Mouse (Mus musculus): Measurements from ENCODE around the gene Enkur. TPM values are rescaled to one million over a fixed set of nuclear protein-coding genes. Genes with fewer than 3 reads are reported as not detected.

Enkur gene
- polyA plus RNA-seq, 1 experiment from 2014 or later: 1.5 TPM

- WGBS: 64% methylated on average over 2 of the region's 2 CpGs
- H3K4me3 ChIP-seq: no peak overlapping the region
- no peak for ATAC-seq (ENCODE audit: insufficient number of reproducible peaks, low FRiP score)
- H3K4me1 ChIP-seq (replicated peaks): peaks cover 9% of the 10 kb centered on the region
- H3K36me3 ChIP-seq: no peaks in the 10 kb centered on the region
- H3K9ac ChIP-seq: no peak overlapping the region
- H3K4me2 ChIP-seq: no peak overlapping the region
- no peaks in the 10 kb centered on the region for H3K27me3 ChIP-seq (replicated peaks)
- no peak overlapping the region for H3K27ac ChIP-seq (ENCODE audit: poor library complexity, severe bottlenecking)
- H3K9me3 ChIP-seq (replicated peaks): no peaks in the 10 kb centered on the region
Measured at GRCm38 (mm10) chr2:21230276-21230675, 25.1 kb upstream of the Enkur start.

- Histone ChIP-seq H3K4me1 (replicated peaks) (no peaks in the 10 kb centered on the region), H3K27ac (ENCODE audit: poor library complexity, severe bottlenecking) (no peak overlapping the region), H3K36me3 (no peaks in the 10 kb centered on the region), H3K27me3 (replicated peaks) (no peaks in the 10 kb centered on the region), H3K4me3 (no peak overlapping the region), H3K9ac (no peak overlapping the region), H3K9me3 (replicated peaks) (no peaks in the 10 kb centered on the region), H3K4me2 (no peak overlapping the region)
- ATAC-seq (ENCODE audit: insufficient number of reproducible peaks, low FRiP score): no peak
- 81% methylated on average over 9 of the region's 9 CpGs for WGBS
Measured at GRCm38 (mm10) chr2:21222453-21223384, 17.6 kb upstream of the Enkur start.

- 0 out of 2 replicates have a peak, but pooled peaks cover 4% of the 10 kb centered on the region for H3K36me3 ChIP-seq
- 0 out of 2 replicates have a peak, but pooled peaks cover 3% of the 10 kb centered on the region for H3K27me3 ChIP-seq (replicated peaks)
- 84% methylated on average over 2 of the region's 2 CpGs for WGBS
- H3K9me3 ChIP-seq (replicated peaks): no peaks in the 10 kb centered on the region
- H3K27ac ChIP-seq (ENCODE audit: poor library complexity, severe bottlenecking): no peak overlapping the region
- H3K4me2 ChIP-seq: no peak overlapping the region
- no peak overlapping the region for H3K4me3 ChIP-seq
- H3K4me1 ChIP-seq (replicated peaks): no peaks in the 10 kb centered on the region
- no peak for ATAC-seq (ENCODE audit: insufficient number of reproducible peaks, low FRiP score)
- no peak overlapping the region for H3K9ac ChIP-seq
Measured at GRCm38 (mm10) chr2:21215284-21215683, 10.1 kb upstream of the Enkur start.

- Histone ChIP-seq H3K9ac (no peak overlapping the region), H3K27ac (ENCODE audit: poor library complexity, severe bottlenecking) (no peak overlapping the region), H3K4me3 (no peak overlapping the region), H3K36me3 (0 out of 2 replicates have a peak, but pooled peaks cover 4% of the 10 kb centered on the region), H3K9me3 (replicated peaks) (no peaks in the 10 kb centered on the region), H3K4me1 (replicated peaks) (no peaks in the 10 kb centered on the region), H3K4me2 (no peak overlapping the region), H3K27me3 (replicated peaks) (0 out of 2 replicates have a peak, but pooled peaks cover 3% of the 10 kb centered on the region)
- ATAC-seq (ENCODE audit: insufficient number of reproducible peaks, low FRiP score): no peak
Measured at GRCm38 (mm10) chr2:21214322-21214721, 9.2 kb upstream of the Enkur start.

- no peak for ATAC-seq (ENCODE audit: insufficient number of reproducible peaks, low FRiP score)
- WGBS: 71% methylated on average over 6 of the region's 6 CpGs
- H3K9me3 ChIP-seq (replicated peaks): no peaks in the 10 kb centered on the region
- 0 out of 2 replicates have a peak, but pooled peaks cover 3% of the 10 kb centered on the region for H3K27me3 ChIP-seq (replicated peaks)
- no peak overlapping the region for H3K4me2 ChIP-seq
- H3K4me3 ChIP-seq: no peak overlapping the region
- H3K9ac ChIP-seq: no peak overlapping the region
- 0 out of 2 replicates have a peak, but pooled peaks cover 4% of the 10 kb centered on the region for H3K4me1 ChIP-seq (replicated peaks)
- H3K36me3 ChIP-seq: 0 out of 2 replicates have a peak, but pooled peaks cover 4% of the 10 kb centered on the region
- no peak overlapping the region for H3K27ac ChIP-seq (ENCODE audit: poor library complexity, severe bottlenecking)
Measured at GRCm38 (mm10) chr2:21211361-21211760, 6.2 kb upstream of the Enkur start.

GRCm38 (mm10) chr2:21206278-21206677 lies 1.1 kb upstream of the Enkur start:
- 40% methylated on average over 6 of the region's 6 CpGs for whole genome bisulfite sequencing
- Histone ChIP-seq H3K9me3 (replicated peaks) (no peaks in the 10 kb centered on the region), H3K36me3 (no peaks in the 10 kb centered on the region), H3K9ac (peak overlapping the region; percentile 84), H3K27me3 (replicated peaks) (no peaks in the 10 kb centered on the region), H3K27ac (ENCODE audit: poor library complexity, severe bottlenecking) (no peak overlapping the region), H3K4me2 (peak overlapping the region; percentile 87), H3K4me3 (peak overlapping the region; percentile 82), H3K4me1 (replicated peaks) (peaks cover 9% of the 10 kb centered on the region)
- no peak for ATAC-seq (ENCODE audit: insufficient number of reproducible peaks, low FRiP score)

GRCm38 (mm10) chr2:21205831-21206159 lies 630 bp upstream of the Enkur start:
- ATAC-seq (ENCODE audit: insufficient number of reproducible peaks, low FRiP score): peak; percentile 85
- Histone ChIP-seq H3K27me3 (replicated peaks) (no peaks in the 10 kb centered on the region), H3K4me2 (peak overlapping the region; percentile 87), H3K4me1 (replicated peaks) (peaks cover 9% of the 10 kb centered on the region), H3K27ac (ENCODE audit: poor library complexity, severe bottlenecking) (peak overlapping the region; percentile 61), H3K36me3 (no peaks in the 10 kb centered on the region), H3K9ac (peak overlapping the region; percentile 84), H3K9me3 (replicated peaks) (no peaks in the 10 kb centered on the region), H3K4me3 (peak overlapping the region; percentile 82)
- WGBS: under 1% methylated on average over 19 of the region's 19 CpGs

- Histone ChIP-seq H3K27me3 (replicated peaks) (no peaks in the 10 kb centered on the region), H3K9me3 (replicated peaks) (no peaks in the 10 kb centered on the region), H3K4me2 (no peak overlapping the region), H3K36me3 (no peaks in the 10 kb centered on the region), H3K4me3 (no peak overlapping the region), H3K27ac (ENCODE audit: poor library complexity, severe bottlenecking) (no peak overlapping the region), H3K4me1 (replicated peaks) (peaks cover 6% of the 10 kb centered on the region), H3K9ac (no peak overlapping the region)
- 43% methylated on average over 2 of the region's 2 CpGs for WGBS
- ATAC-seq (ENCODE audit: insufficient number of reproducible peaks, low FRiP score): no peak
Measured at GRCm38 (mm10) chr2:21202754-21203153, 2.4 kb downstream of the Enkur start.

GRCm38 (mm10) chr2:21199051-21199450 lies 6.1 kb downstream of the Enkur start:
- H3K4me1 ChIP-seq (replicated peaks): 0 out of 2 replicates have a peak, but pooled peaks cover 2% of the 10 kb centered on the region
- H3K4me3 ChIP-seq: no peak overlapping the region
- H3K4me2 ChIP-seq: no peak overlapping the region
- 44% methylated on average over 3 of the region's 3 CpGs for WGBS
- no peak for ATAC-seq (ENCODE audit: insufficient number of reproducible peaks, low FRiP score)
- H3K9ac ChIP-seq: no peak overlapping the region
- H3K36me3 ChIP-seq: no peaks in the 10 kb centered on the region
- H3K27me3 ChIP-seq (replicated peaks): no peaks in the 10 kb centered on the region
- no peak overlapping the region for H3K27ac ChIP-seq (ENCODE audit: poor library complexity, severe bottlenecking)
- H3K9me3 ChIP-seq (replicated peaks): no peaks in the 10 kb centered on the region

GRCm38 (mm10) chr2:21195233-21195632 lies 9.9 kb downstream of the Enkur start:
- Histone ChIP-seq H3K27me3 (replicated peaks) (no peaks in the 10 kb centered on the region), H3K4me1 (replicated peaks) (no peaks in the 10 kb centered on the region), H3K9me3 (replicated peaks) (no peaks in the 10 kb centered on the region), H3K4me2 (no peak overlapping the region), H3K27ac (ENCODE audit: poor library complexity, severe bottlenecking) (no peak overlapping the region), H3K4me3 (no peak overlapping the region), H3K9ac (no peak overlapping the region), H3K36me3 (no peaks in the 10 kb centered on the region)
- 88% methylated on average over 5 of the region's 5 CpGs for WGBS
- no peak for ATAC-seq (ENCODE audit: insufficient number of reproducible peaks, low FRiP score)

GRCm38 (mm10) chr2:21191232-21191631 lies 13.9 kb downstream of the Enkur start:
- 47% methylated on average over 1 of the region's 1 CpGs for WGBS
- H3K4me1 ChIP-seq (replicated peaks): no peaks in the 10 kb centered on the region
- no peak overlapping the region for H3K4me3 ChIP-seq
- no peak overlapping the region for H3K4me2 ChIP-seq
- no peak overlapping the region for H3K9ac ChIP-seq
- ATAC-seq (ENCODE audit: insufficient number of reproducible peaks, low FRiP score): no peak
- no peaks in the 10 kb centered on the region for H3K27me3 ChIP-seq (replicated peaks)
- no peak overlapping the region for H3K27ac ChIP-seq (ENCODE audit: poor library complexity, severe bottlenecking)
- H3K36me3 ChIP-seq: no peaks in the 10 kb centered on the region
- no peaks in the 10 kb centered on the region for H3K9me3 ChIP-seq (replicated peaks)

Data from heart, embryonic 12.5 days (tissue).